Mouse (Mus musculus): ENCODE measurements around the gene Trim31. TPM values are rescaled to one million over a fixed set of nuclear protein-coding genes. Genes with fewer than 3 reads are reported as not detected.

Trim31 gene
- total RNA-seq, 1 experiment = not detected

DNA sequence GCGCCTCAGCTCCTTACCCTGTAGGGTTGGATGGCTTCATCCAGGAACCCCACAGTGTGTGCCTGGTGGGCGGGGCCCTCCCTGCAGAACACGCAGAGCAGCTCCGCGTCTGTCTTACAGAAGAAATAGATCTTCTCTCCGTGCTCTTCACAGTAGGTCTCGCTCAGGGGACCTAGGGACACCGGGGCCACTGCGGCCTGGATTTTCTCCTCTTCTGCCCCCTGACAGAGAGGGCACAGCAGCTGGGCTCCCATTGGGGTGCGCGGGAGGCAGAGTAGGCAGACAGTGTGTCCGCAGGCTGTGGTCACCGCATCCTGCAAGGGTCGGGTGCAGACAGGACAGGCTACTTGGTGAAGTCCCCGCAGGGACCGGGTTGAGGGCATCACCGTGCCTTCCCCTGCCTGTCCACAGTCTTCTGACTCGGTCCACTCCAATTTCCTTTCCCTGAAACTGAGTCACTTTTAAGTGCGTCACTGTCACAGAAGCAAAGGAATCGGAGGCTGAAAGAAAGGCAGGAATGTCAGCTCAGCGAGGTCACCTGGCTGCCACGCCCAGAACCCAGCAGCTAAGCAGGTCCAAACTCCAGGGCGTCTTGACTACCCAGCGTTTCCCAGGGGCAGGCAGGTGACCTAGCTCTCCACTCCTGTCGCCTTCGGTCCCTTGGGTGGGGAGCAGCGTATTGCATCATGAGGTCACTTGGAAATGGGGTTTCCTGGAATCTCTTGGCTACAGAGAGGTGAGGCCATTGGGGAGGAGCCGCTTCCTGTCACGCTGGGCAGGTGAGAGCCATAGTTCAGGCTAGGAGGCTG is 31.0 kb upstream of the Trim31 start, which contains the start of gene Trim15:
Trim15 (minus strand) TSS at position 492 of the 809 bp plus-strand sequence.
- in situ Hi-C loops (cut with MboI; ENCODE audit: low sequenced_read_pairs in 2 of 2, unreplicated experiment in 2 of 2) = no loop called here
- H3K9me3 ChIP-seq (ENCODE audit: control insufficient read depth, insufficient read depth, low read depth, low read length) = no peaks in the 10 kb centered on the region
- no peak for DNase-seq (ENCODE audit: low read depth, low spot score)
- TF ChIP-seq HCFC1 (IDR thresholded peaks at IDR 0.05; ENCODE audit: borderline replicate concordance, insufficient read depth, low read length) = no peak
- no peak for TF ChIP-seq CHD2 (IDR thresholded peaks at IDR 0.05; ENCODE audit: low read depth, low read length)
- peaks cover 0 to 12% of the 10 kb centered on the region in 2 experiments; a peak in 1 of 4 replicates for H3K4me1 ChIP-seq (ENCODE audit: control insufficient read depth in 2 of 2, insufficient read depth in 2 of 2, low read length in 2 of 2, poor library complexity in 1 of 2)
- peak within 1 kb of the TSS; percentile 16 to 48; a peak in 2 of 4 replicates for H3K4me3 ChIP-seq (ENCODE audit: insufficient read depth in 1 of 2, low read depth in 1 of 2, low read length in 2 of 2, poor library complexity in 1 of 2, severe bottlenecking in 1 of 2)
- H3K27ac ChIP-seq (ENCODE audit: insufficient read depth, low read depth, low read length, poor library complexity, severe bottlenecking) = no peak within 1 kb of the TSS
- H3K36me3 ChIP-seq (ENCODE audit: control insufficient read depth, insufficient read depth, low read length, poor library complexity, severe bottlenecking) = no peaks in the 10 kb centered on the region
- peak within 1 kb of the TSS; percentile 8; the same call in 1 of the 2 replicates for H3K9ac ChIP-seq (ENCODE audit: insufficient read depth, low read depth, low read length, poor library complexity, severe bottlenecking)

DNA sequence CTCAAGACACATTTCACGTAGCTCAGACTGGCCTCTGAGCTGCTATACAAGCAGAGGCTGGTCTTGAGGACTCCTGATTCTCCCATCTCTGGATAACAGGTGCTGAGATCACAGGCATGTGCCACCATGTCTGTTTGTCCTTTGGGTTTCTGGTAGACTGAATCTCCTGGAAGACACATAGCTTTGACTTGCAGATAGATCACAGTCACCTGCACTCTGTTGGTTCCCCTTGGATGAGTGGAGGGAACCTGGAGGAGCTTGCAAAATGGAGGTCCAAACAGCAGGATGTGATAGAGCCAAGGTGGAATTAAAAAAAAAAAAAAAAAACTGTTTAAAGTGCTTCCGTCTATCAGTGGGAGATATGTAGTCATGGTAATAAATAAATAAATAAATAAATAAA is 29.1 kb upstream of the Trim31 start:
- in situ Hi-C loops (cut with MboI; ENCODE audit: low sequenced_read_pairs in 2 of 2, unreplicated experiment in 2 of 2) = no loop called here
- no peak overlapping the region for H3K9ac ChIP-seq (ENCODE audit: insufficient read depth, low read depth, low read length, poor library complexity, severe bottlenecking)
- no peaks in the 10 kb centered on the region for H3K36me3 ChIP-seq (ENCODE audit: control insufficient read depth, insufficient read depth, low read length, poor library complexity, severe bottlenecking)
- no peak for DNase-seq (ENCODE audit: low read depth, low spot score)
- H3K9me3 ChIP-seq (ENCODE audit: control insufficient read depth, insufficient read depth, low read depth, low read length) = no peaks in the 10 kb centered on the region
- H3K4me1 ChIP-seq (ENCODE audit: control insufficient read depth in 2 of 2, insufficient read depth in 2 of 2, low read length in 2 of 2, poor library complexity in 1 of 2) = peaks cover 0 to 12% of the 10 kb centered on the region in 2 experiments; a peak in 1 of 4 replicates
- no peak overlapping the region for H3K27ac ChIP-seq (ENCODE audit: insufficient read depth, low read depth, low read length, poor library complexity, severe bottlenecking)
- no peak overlapping the region for H3K4me3 ChIP-seq (ENCODE audit: insufficient read depth in 1 of 2, low read depth in 1 of 2, low read length in 2 of 2, poor library complexity in 1 of 2, severe bottlenecking in 1 of 2)
- no peak for TF ChIP-seq CHD2 (IDR thresholded peaks at IDR 0.05; ENCODE audit: low read depth, low read length)
- TF ChIP-seq MAFK (IDR thresholded peaks at IDR 0.05; ENCODE audit: insufficient read depth, low read depth, low read length) = no peak
- no peak for TF ChIP-seq ZNF384 (IDR thresholded peaks at IDR 0.05; ENCODE audit: low read depth, low read length)
- TF ChIP-seq ZC3H11A (IDR thresholded peaks at IDR 0.05; ENCODE audit: borderline replicate concordance, low read depth, low read length) = no peak
- no peak for TF ChIP-seq HCFC1 (IDR thresholded peaks at IDR 0.05; ENCODE audit: borderline replicate concordance, insufficient read depth, low read length)

DNA sequence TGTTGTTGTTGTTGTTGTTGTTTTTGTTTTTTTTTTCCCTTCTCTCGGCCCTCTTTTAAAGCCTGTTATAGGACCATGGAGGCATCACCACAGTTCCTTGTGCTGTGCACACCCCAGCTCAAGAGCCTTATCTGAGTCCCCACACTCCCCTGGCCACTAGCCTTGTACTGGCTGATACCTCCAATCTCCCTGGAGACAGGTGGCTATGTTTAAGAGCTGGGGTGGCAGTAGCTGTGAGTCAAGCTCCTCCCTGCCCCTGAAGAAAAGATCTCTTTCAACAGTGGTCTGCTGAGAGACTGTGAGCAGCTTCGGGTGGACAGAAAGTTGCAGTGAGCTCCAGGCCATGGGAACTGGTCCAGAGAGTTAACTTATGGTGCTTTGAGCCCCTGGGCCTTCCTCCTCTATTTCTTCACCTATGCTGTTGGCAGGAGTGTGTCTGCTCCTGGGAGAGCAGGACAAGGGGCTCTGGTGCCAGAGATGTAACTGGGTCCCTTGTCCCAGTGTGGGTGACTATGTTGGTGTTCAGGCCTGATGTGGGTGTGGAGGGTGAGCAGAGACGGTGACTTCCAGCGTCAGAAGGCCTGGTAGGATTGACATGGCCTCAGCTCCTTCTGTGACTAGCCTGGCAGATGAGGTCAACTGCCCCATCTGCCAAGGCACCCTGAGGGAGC is 28.5 kb upstream of the Trim31 start, which contains the start of gene Trim10:
Trim10 (plus strand) TSS at position 291 of the 671 bp plus-strand sequence.
- in situ Hi-C loops (cut with MboI; ENCODE audit: low sequenced_read_pairs in 2 of 2, unreplicated experiment in 2 of 2) = no loop called here
- H3K4me1 ChIP-seq (ENCODE audit: control insufficient read depth in 2 of 2, insufficient read depth in 2 of 2, low read length in 2 of 2, poor library complexity in 1 of 2) = peaks cover 0 to 12% of the 10 kb centered on the region in 2 experiments; a peak in 1 of 4 replicates
- H3K36me3 ChIP-seq (ENCODE audit: control insufficient read depth, insufficient read depth, low read length, poor library complexity, severe bottlenecking) = no peaks in the 10 kb centered on the region
- DNase-seq (ENCODE audit: low read depth, low spot score) = no peak
- H3K4me3 ChIP-seq (ENCODE audit: insufficient read depth in 1 of 2, low read depth in 1 of 2, low read length in 2 of 2, poor library complexity in 1 of 2, severe bottlenecking in 1 of 2) = peak within 1 kb of the TSS; percentile 19 to 26; a peak in 2 of 4 replicates
- no peak within 1 kb of the TSS for H3K27ac ChIP-seq (ENCODE audit: insufficient read depth, low read depth, low read length, poor library complexity, severe bottlenecking)
- no peak within 1 kb of the TSS for H3K9ac ChIP-seq (ENCODE audit: insufficient read depth, low read depth, low read length, poor library complexity, severe bottlenecking)
- TF ChIP-seq HCFC1 (IDR thresholded peaks at IDR 0.05; ENCODE audit: borderline replicate concordance, insufficient read depth, low read length) (no peak), CHD2 (IDR thresholded peaks at IDR 0.05; ENCODE audit: low read depth, low read length) (no peak), MAFK (IDR thresholded peaks at IDR 0.05; ENCODE audit: insufficient read depth, low read depth, low read length) (no peak), ZC3H11A (IDR thresholded peaks at IDR 0.05; ENCODE audit: borderline replicate concordance, low read depth, low read length) (no peak), ZNF384 (IDR thresholded peaks at IDR 0.05; ENCODE audit: low read depth, low read length) (no peak)
- no peaks in the 10 kb centered on the region for H3K9me3 ChIP-seq (ENCODE audit: control insufficient read depth, insufficient read depth, low read depth, low read length)

DNA sequence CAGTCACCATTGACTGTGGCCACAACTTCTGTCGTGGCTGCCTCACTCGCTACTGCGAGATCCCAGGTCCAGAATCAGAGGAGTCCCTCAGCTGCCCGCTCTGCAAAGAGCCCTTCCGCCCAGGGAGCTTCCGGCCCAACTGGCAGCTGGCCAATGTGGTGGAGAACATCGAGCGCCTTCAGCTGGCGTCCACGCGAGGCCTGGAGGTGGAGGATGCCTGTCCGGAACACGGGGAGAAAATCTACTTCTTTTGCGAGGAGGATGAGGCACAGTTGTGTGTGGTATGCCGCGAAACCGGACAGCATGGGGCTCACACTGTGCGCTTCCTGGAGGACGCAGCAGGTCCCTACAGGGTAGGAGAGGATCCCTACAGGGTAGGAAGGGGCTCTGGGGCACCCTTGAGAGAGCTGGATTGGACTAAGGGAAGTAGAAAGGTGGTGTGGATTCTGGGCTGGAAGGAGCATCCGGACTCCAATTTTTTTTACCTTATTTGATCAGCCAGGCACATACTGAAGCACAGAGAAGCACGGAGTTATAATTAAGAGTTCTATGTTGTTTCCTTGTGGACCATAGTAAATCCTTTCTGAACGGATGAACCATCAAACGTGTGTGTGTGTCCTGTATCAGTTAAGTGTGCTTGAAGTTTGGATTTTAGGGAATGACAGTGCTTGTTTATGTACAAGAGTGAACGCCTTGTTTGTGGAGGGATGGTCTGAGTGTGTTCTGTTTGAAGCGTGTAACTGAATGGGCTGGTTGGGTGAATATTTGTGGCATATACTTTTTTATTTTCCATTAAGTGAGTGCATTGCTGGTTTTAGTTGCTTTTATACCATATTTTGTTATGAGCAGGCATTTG is 27.7 kb upstream of the Trim31 start:
- in situ Hi-C loops (cut with MboI; ENCODE audit: low sequenced_read_pairs in 2 of 2, unreplicated experiment in 2 of 2) = no loop called here
- Histone ChIP-seq H3K27ac (ENCODE audit: insufficient read depth, low read depth, low read length, poor library complexity, severe bottlenecking) (no peak overlapping the region), H3K9me3 (ENCODE audit: control insufficient read depth, insufficient read depth, low read depth, low read length) (no peaks in the 10 kb centered on the region), H3K36me3 (ENCODE audit: control insufficient read depth, insufficient read depth, low read length, poor library complexity, severe bottlenecking) (no peaks in the 10 kb centered on the region), H3K4me1 (ENCODE audit: control insufficient read depth in 2 of 2, insufficient read depth in 2 of 2, low read length in 2 of 2, poor library complexity in 1 of 2) (peaks cover 0 to 12% of the 10 kb centered on the region in 2 experiments; a peak in 1 of 4 replicates), H3K9ac (ENCODE audit: insufficient read depth, low read depth, low read length, poor library complexity, severe bottlenecking) (no peak overlapping the region), H3K4me3 (ENCODE audit: insufficient read depth in 1 of 2, low read depth in 1 of 2, low read length in 2 of 2, poor library complexity in 1 of 2, severe bottlenecking in 1 of 2) (peak overlapping the region; percentile 19 to 26; a peak in 2 of 4 replicates)
- DNase-seq (ENCODE audit: low read depth, low spot score) = no peak
- TF ChIP-seq HCFC1 (IDR thresholded peaks at IDR 0.05; ENCODE audit: borderline replicate concordance, insufficient read depth, low read length) (no peak), CHD2 (IDR thresholded peaks at IDR 0.05; ENCODE audit: low read depth, low read length) (no peak), ZC3H11A (IDR thresholded peaks at IDR 0.05; ENCODE audit: borderline replicate concordance, low read depth, low read length) (no peak), MAFK (IDR thresholded peaks at IDR 0.05; ENCODE audit: insufficient read depth, low read depth, low read length) (no peak), ZNF384 (IDR thresholded peaks at IDR 0.05; ENCODE audit: low read depth, low read length) (no peak)

All from ES-E14 (cell line).